8 mouse cellular contexts compared by ENCODE assay signal in the genomic region with DNA sequence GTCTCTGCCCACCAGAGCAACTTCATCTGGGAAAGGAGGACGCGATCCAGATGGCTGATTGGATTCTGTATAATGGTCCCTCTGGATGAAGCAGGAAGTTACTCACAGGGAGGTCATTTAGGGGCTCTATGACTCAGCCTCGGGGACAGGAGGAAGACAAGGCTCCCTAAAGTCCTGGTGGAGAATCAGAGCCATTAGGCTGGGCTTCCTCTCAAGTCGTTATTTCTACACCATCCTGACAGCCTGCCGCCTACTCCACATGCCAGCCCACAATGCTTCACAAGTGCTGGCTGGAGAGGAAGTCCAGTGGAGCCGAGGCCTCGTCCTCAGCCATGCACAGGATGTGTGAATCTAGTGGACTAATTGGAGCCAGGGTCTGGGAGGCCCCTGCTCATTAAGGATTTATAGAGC.
A peak's percentile ranks its signal among the peaks of the same experiment; 100 is the strongest.
DNase-seq lines count a peak whose midpoint lies in the region; ATAC-seq and TF ChIP-seq lines count a peak whose summit lies in the region.

No protein-coding gene starts in this region.

- H3K4me3 ChIP-seq in heart, embryonic 14.5 days (ENCODE audit: control insufficient read depth in 1 of 2, insufficient read depth in 1 of 2, low read depth in 1 of 2, low read length in 2 of 2), result no peak overlapping the region
- no peak overlapping the region for H3K4me3 ChIP-seq in limb, embryonic 14.5 days (replicated peaks; ENCODE audit: low read length)

- DNase-seq in embryo, embryonic 10 days (ENCODE audit: low spot score), result peak; percentile 61
- no peak for DNase-seq in embryo, embryonic 9.5 days (ENCODE audit: extremely low spot score)
- DNase-seq in adrenal gland, postnatal 36 days, result peak; percentile 28 to 33
- no peak for DNase-seq in limb, embryonic 14.5 days (ENCODE audit: low spot score)
- DNase-seq in right cerebral cortex, postnatal 14 days, result no peak
- DNase-seq in B cell, adult 2 months, result no peak
- no peak for DNase-seq in thymus, postnatal 25 days

- no peak overlapping the region for H3K9ac ChIP-seq in heart, embryonic 14.5 days (ENCODE audit: low read length)
- H3K9ac ChIP-seq in limb, embryonic 14.5 days (ENCODE audit: low read depth, low read length, severe bottlenecking), result no peak overlapping the region

- no peak for TF ChIP-seq POLR2A in limb, embryonic 14.5 days (IDR thresholded peaks at IDR 0.05; ENCODE audit: borderline replicate concordance, extremely low read depth, insufficient read depth, insufficient read length)

- ATAC-seq in heart, embryonic 14.5 days (ENCODE audit: insufficient number of reproducible peaks, insufficient read depth, low FRiP score, low read depth), result no peak
- no peak for ATAC-seq in limb, embryonic 14.5 days (ENCODE audit: low FRiP score, low read depth)

- H3K27ac ChIP-seq in heart, embryonic 14.5 days (replicated peaks in 1 of 2; ENCODE audit: control insufficient read depth in 1 of 2, insufficient read depth in 1 of 2, low read depth in 2 of 2, low read length in 2 of 2), result peak overlapping the region; percentile 35 to 41
- H3K27ac ChIP-seq in limb, embryonic 14.5 days (replicated peaks; ENCODE audit: low read depth, low read length), result peak overlapping the region; percentile 43; the same call in 1 of the 2 replicates

- no peaks in the 10 kb centered on the region for H3K27me3 ChIP-seq in heart, embryonic 14.5 days (ENCODE audit: control insufficient read depth, insufficient read depth, low read length)
- H3K27me3 ChIP-seq in limb, embryonic 14.5 days (ENCODE audit: control insufficient read depth, insufficient read depth, low read length), result no peaks in the 10 kb centered on the region

- H3K9me3 ChIP-seq in heart, embryonic 14.5 days (ENCODE audit: control insufficient read depth, low read length), result no peaks in the 10 kb centered on the region
- H3K9me3 ChIP-seq in limb, embryonic 14.5 days (ENCODE audit: control insufficient read depth, low read length), result no peaks in the 10 kb centered on the region

- 32% methylated on average over 7 of the region's 7 CpGs for WGBS in heart, embryonic 14.5 days
- WGBS in limb, embryonic 14.5 days, result 21% methylated on average over 7 of the region's 7 CpGs

- 0 out of 2 replicates have a peak, but pooled peaks cover 9% of the 10 kb centered on the region for H3K36me3 ChIP-seq in heart, embryonic 14.5 days (ENCODE audit: control insufficient read depth, insufficient read depth, low read length)
- peaks cover 22% of the 10 kb centered on the region for H3K36me3 ChIP-seq in limb, embryonic 14.5 days (ENCODE audit: control insufficient read depth, insufficient read depth, low read length)

- peaks cover 25 to 40% of the 10 kb centered on the region in 2 experiments for H3K4me1 ChIP-seq in heart, embryonic 14.5 days (ENCODE audit: control insufficient read depth in 2 of 2, insufficient read depth in 2 of 2, low read length in 2 of 2)
- H3K4me1 ChIP-seq in limb, embryonic 14.5 days (ENCODE audit: control insufficient read depth, insufficient read depth, low read length), result peaks cover 44% of the 10 kb centered on the region

- no peak overlapping the region for H3K4me2 ChIP-seq in heart, embryonic 14.5 days (ENCODE audit: low read length)
- no peak overlapping the region for H3K4me2 ChIP-seq in limb, embryonic 14.5 days (replicated peaks; ENCODE audit: low read depth, low read length, severe bottlenecking)

Comparison
In these comparisons a context has a peak if more than half of its experiments do, and no peak if none do; other contexts are left out.
1. DNase-seq: peak in embryo, embryonic 10 days (single experiment) and adrenal gland, postnatal 36 days (2 of 2); none in embryo, embryonic 9.5 days (single experiment), limb, embryonic 14.5 days (single experiment), right cerebral cortex, postnatal 14 days (single experiment), B cell, adult 2 months (0 of 2) and thymus, postnatal 25 days (single experiment).